Comparison of ENCODE assay signal across 7 mouse cellular contexts in the genomic region with DNA sequence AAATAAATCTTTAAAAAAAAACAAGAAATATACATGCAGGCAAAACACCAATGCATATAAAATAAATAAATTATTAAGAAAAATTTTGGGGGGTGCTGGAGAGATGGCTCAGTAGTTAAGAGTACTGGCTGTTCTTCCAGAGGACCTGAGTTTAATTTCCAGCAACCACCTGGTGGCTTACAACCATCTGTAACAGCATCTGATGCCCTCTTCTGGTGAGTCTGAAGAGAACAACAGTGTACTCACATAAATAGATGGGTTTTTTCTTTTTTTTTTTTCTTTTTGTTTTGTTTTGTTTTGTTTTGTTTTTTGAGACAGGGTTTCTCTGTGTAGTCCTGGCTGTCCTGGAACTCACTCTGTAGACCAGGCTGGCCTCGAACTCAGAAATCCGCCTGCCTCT. TPM values are rescaled to one million over a fixed set of nuclear protein-coding genes. Genes with fewer than 3 reads are reported as not detected.
"Had no signal": no experiment of that assay in that cellular context is flagged by ENCODE, and none has a peak within 500 bp of the region (broad histone marks: within the 10 kb centered on the region; RNA-seq: fewer than 3 reads in every experiment).

No protein-coding gene starts in this region.

RNA-seq across cellular contexts. Expression of a gene that starts 17.4 kb away (rescaled TPM):
- total RNA-seq: megakaryocyte, adult 5-6 weeks had no signal
- polyA plus RNA-seq: midbrain, embryonic 14.5 days had no signal

RNA-seq across cellular contexts. Expression of a gene that starts 21.3 kb away (rescaled TPM):
- total RNA-seq: monocyte, adult 5-6 weeks; neutrophil, adult 5-6 weeks had no signal

RNA-seq across cellular contexts. Expression of a gene that starts 30.7 kb away (rescaled TPM):
- total RNA-seq: left cerebral cortex, postnatal 25 days; megakaryocyte, adult 5-6 weeks; monocyte, adult 5-6 weeks; neutrophil, adult 5-6 weeks had no signal
- polyA plus RNA-seq: large intestine, adult 2 months; testis, adult 2 months had no signal
